Mouse (Mus musculus) embryonic fibroblast, embryonic 13.5 days (primary cell): ENCODE results near the gene Cyb5r1. TPM values are rescaled to one million over a fixed set of nuclear protein-coding genes. Genes with fewer than 3 reads are reported as not detected.

Experiments
- H3K27ac ChIP-seq: 2 replicates; pipeline ENCODE4 v1.5.1; 2012; ENCODE audit warnings: low read length, control low read depth, inconsistent platforms; ENCODE audit not compliant: insufficient read depth
- H3K4me1 ChIP-seq: 2 replicates; pipeline ENCODE4 v1.6.1; 2011; ENCODE audit warnings: low read length; ENCODE audit not compliant: control insufficient read depth, insufficient read depth
- H3K4me3 ChIP-seq: 2 replicates; pipeline ENCODE4 v1.5.1; 2011; ENCODE audit warnings: mild to moderate bottlenecking, control low read depth, low read length; ENCODE audit not compliant: insufficient read depth
- CTCF ChIP-seq: IDR thresholded peaks from 2 replicates; pipeline ENCODE4 v1.5.1; 2011; ENCODE audit warnings: mild to moderate bottlenecking, control low read depth, low read length, moderate library complexity, borderline replicate concordance; ENCODE audit not compliant: insufficient read depth
- POLR2A ChIP-seq: IDR thresholded peaks from 2 replicates; pipeline ENCODE4 v1.6.1; 2011; ENCODE audit warnings: low read depth, mild to moderate bottlenecking, control low read depth, low read length, moderate library complexity
- polyA plus RNA-seq: library from polyadenylated mRNA; stranded (reverse); fragments of >200 nt; gene quantifications from 2 replicates; pipeline ENCODE4 v1.2.4, GENCODE M21; 2011; ENCODE audit warnings: low read depth; ENCODE audit not compliant: missing spikeins, insufficient read length

The Cyb5r1 gene
- polyA plus RNA-seq, 1 experiment: 158 TPM

GRCm38 (mm10) chr1:134454904-134455824, 49.8 kb downstream of the Cyb5r1 start, which contains the start of gene Klhl12:
Gene Klhl12, plus strand, starts transcription at chr1:134455531.
- peak; percentile 78 for TF ChIP-seq POLR2A
- TF ChIP-seq CTCF: no peak

GRCm38 (mm10) chr1:134456060-134456459, 50.7 kb downstream of the Cyb5r1 start:
- Histone ChIP-seq H3K4me3 (peak overlapping the region; percentile 67), H3K27ac (no peak overlapping the region), H3K4me1 (no peaks in the 10 kb centered on the region)
- TF ChIP-seq POLR2A: no peak
- TF ChIP-seq CTCF: no peak

More at GRCm38 (mm10) chr1:134454904-134455824, 49.8 kb downstream of the Cyb5r1 start, which contains the start of gene Klhl12:
- Histone ChIP-seq H3K4me1 (no peaks in the 10 kb centered on the region), H3K27ac (no peak within 1 kb of the TSS), H3K4me3 (peak within 1 kb of the TSS; percentile 67)

DNA sequence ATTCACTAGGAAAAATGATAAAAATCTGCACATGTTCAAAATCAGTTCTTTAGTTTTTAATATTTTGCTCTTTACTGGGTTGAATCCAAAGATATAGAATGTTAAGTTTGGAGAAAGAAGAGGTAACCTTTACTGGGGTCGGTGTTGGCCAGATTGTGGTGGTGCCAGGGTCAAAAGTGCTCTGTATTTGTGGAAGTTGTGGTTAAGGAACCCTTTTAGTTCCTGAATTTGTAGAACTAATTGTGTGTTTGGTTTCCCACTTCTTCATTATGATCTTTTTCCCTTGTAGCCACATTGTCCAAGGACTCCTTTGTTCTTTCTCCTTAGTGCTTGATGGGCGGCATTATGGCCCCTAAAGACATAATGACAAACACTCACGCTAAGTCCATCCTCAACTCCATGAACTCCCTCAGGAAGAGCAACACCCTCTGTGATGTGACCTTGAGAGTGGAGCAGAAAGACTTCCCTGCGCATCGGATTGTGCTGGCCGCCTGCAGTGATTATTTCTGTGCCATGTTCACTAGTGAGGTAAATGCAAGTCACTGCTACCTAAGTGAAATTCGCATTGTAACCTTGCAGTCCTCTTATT, 52.9 kb downstream of the Cyb5r1 start:
- Histone ChIP-seq H3K4me1 (no peaks in the 10 kb centered on the region), H3K27ac (no peak overlapping the region), H3K4me3 (no peak overlapping the region)
- TF ChIP-seq POLR2A: no peak
- no peak for TF ChIP-seq CTCF

DNA sequence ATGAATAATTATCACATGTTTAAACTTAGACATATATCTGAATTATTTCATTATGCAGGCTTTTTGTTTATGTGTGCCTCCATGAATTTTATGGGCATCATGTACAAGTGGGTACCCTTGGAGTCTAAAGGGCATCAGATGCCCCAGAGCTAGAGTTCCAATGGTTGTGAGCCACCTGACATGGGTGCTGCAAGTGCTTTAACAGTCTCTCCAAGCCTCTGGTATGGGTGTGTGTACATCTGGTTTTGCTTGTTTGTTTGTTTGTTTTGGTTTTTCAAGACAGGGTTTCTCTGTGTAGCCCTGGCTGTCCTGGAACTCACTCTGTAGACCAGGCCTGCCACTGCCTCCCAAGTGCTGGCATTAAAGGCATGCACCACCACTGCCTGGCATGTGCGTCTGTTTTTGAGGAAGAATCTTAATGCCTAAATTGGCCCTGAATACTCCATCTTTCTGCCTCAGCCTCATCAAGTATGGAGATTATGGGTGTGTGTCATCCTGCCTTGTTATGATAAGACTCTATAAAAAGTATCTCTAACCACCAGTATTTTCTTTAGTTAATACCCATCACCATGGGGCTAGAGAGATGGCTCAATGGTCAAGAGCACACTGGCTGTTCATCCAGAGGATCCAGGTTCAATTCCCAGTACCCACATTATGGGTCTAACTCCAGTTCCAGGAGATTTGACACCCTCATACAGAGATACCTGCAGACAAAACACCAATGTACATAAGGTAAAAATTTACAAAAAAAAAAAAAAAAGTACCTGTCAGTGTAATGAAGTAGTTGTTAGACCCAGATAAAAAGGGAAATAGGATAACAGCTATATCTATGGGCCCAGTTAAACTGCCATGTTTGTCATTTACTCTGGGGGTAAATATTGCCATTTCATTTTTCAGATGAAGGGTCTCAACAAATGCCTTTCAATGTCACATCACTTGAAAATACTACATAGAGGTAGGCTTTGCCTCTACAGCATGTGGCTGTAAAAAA, 55.2 kb downstream of the Cyb5r1 start:
- H3K27ac ChIP-seq: no peak overlapping the region
- TF ChIP-seq POLR2A (no peak), CTCF (no peak)

More for the DNA sequence above, 55.2 kb downstream of the Cyb5r1 start:
- no peak overlapping the region for H3K4me3 ChIP-seq
- no peaks in the 10 kb centered on the region for H3K4me1 ChIP-seq

Other genes starting within 250 kb of the Cyb5r1 start
- gene Chil1, start 223.4 kb upstream of the Cyb5r1 start, polyA plus RNA-seq: 5.0 and 9.6 TPM in 2 replicates
- not detected in 2 replicates for gene Mybph, start 212.1 kb upstream of the Cyb5r1 start, polyA plus RNA-seq
- gene Adora1, start 170.1 kb upstream of the Cyb5r1 start, polyA plus RNA-seq: 0.20 and 0.79 TPM in 2 replicates
- not detected in 2 replicates for gene Myog, start 115.6 kb upstream of the Cyb5r1 start, polyA plus RNA-seq
- gene Ppfia4, start 72.6 kb upstream of the Cyb5r1 start, polyA plus RNA-seq: 1.2 and 1.4 TPM in 2 replicates
- 66.3 and 68.0 TPM in 2 replicates for gene Tmem183a, start 43.6 kb upstream of the Cyb5r1 start, polyA plus RNA-seq
- not detected in 2 replicates for gene 4933406M09Rik, start 19.6 kb upstream of the Cyb5r1 start, polyA plus RNA-seq
- gene Adipor1, start 9.8 kb downstream of the Cyb5r1 start, polyA plus RNA-seq: 87.5 and 99.8 TPM in 2 replicates
- gene Klhl12, start 50.0 kb downstream of the Cyb5r1 start, polyA plus RNA-seq: 14.0 and 16.4 TPM in 2 replicates
- gene Rabif, start 89.1 kb downstream of the Cyb5r1 start, polyA plus RNA-seq: 21.5 and 22.7 TPM in 2 replicates
- not detected in 2 replicates for gene Mgat4e, start 144.1 kb downstream of the Cyb5r1 start, polyA plus RNA-seq
- 69.1 and 71.7 TPM in 2 replicates for gene Kdm5b, start 154.6 kb downstream of the Cyb5r1 start, polyA plus RNA-seq
- gene Syt2, start 241.1 kb downstream of the Cyb5r1 start, polyA plus RNA-seq: not detected in 2 replicates